Mouse (Mus musculus): ENCODE results near the gene Supv3l1.
"Not testable (repeated sequence)": the region's sequence is repeated elsewhere in the genome, so short reads cannot be mapped to it uniquely, and the experiment has no call there.

The Supv3l1 gene

DNA sequence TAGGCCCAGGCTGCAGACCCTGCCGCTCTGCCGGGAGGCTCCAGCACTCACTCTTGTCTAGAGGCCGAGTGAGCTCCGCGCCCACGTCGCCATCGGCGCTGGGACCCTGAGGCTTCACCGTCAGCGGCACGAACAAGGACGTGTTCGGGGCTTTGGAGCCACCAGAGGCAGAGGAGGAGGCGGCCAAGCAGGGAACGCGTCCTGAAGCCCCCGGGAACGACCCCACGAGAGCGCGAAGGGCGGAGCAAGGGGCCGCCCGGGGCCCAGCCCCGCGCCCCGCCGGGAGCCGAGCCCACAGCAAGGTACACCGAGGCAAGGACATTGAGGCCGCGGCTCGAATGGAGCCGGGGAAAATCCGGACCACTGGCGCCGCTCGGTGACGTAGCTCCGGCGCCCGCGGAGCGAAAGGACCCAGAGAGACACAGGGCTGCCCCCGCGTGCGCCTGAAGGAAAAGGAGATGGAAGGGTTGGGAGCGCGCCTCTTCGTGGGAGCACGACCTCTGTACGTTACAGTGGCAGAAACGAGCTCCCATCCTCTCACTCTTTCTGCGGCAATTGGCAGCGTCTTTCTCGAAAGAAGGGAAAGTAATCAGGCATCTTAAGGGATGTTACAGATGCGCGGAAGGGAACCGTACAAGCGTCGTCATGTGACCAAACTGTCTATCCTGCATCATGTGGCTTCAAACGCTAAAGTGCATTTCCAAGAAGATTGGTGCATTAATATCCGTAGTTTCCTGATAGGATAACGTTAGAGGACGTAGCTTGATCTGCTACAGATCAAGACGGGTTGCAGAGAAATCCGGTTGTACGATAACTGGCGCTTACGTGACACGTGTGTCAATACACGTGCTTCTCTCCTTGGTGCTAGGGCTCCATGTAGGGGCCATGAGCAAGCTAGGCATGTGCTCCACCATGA, at the start of gene Supv3l1, which contains the start of gene 4930507D05Rik:
Gene Supv3l1 (minus strand): TSS at position 375 of the 916 bp plus-strand sequence.
Gene 4930507D05Rik (plus strand): TSS at position 126 of the 916 bp plus-strand sequence.
- DNase-seq (ENCODE audit: low read depth, low spot score), result peak; percentile 98

DNA sequence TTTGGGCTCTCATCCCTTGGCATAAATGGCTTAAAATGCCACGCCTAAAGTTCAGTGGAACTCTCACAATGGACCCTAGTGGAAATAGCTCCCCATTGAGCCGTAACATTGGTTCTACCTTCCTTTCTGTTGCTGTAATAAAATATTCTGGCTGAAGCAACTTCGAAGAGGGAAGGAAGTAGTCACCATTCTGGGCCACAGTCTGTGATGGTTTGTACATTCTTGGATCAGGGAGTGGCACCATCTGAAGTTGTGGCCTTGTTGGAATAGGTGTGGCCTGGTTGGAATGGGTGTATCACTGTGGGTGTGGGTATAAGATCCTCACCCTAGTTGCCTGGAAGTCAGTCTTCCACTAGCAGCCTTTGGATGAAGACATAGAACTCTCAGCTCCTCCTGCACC, 42.1 kb upstream of the Supv3l1 start:
- DNase-seq (ENCODE audit: low read depth, low spot score), result not testable (repeated sequence)

DNA sequence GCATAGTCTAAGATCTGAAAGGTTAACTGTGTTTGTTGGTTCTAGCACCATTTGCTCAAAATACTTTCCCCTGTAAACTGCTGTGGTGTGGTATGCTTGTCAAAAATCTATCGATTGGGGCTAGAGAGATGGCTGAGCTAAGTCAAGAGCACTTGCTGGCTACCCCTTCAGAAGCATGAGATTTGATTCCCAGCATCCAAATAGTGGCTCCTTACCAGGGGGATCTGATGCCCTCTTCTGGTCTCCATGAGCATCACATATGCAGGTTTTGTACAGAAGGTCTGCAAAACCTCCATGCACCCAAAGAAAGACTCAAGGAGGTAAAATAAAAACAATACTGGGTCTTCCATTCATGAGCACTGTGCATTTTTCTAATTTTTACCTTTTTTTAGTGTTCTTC, 38.7 kb upstream of the Supv3l1 start:
- peak; percentile 33 for DNase-seq (ENCODE audit: low read depth, low spot score)

DNA sequence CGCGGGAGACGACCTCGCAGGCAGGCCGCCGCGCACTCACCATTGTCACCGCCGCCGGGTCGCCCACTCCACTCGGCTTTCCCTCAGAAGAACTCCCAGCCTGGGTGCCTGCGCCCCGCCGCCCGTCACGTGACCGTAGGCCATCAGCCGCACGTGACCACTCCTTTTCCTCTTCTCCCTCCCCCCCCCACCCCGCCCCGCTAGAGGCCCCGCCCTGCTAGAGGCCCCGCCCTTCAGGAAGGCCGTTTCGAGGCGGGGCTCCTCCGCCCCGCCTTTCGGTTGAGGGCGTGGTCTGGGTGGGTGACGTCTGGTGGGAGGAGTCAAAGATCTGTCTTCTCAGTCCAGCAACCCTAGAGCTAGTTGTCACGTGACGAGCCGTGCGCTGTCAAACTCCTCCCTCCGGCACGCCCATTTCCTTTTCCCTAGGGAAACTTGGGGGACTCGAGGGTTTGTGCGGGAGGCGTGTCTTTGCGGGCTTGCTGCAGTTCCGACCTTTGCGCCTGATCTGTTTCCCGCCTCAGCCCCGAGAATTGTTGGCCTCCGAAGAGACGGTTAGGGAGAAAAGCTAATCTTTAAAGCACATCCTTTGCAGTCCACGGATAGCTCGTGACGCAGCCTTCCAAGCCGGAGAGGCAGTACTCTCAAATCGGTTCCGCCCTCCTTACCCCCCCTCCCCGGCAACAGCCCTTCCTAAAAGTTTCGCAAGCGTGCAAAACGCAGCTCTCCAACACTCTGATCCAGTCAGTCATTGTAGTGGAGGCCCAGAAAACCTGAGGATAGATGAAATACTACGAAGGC, 37.3 kb upstream of the Supv3l1 start, which contains the start of gene Vps26a:
Gene Vps26a (minus strand): TSS at position 188 of the 798 bp plus-strand sequence.
- peak; percentile 98 for DNase-seq (ENCODE audit: low read depth, low spot score)

- DNase-seq (ENCODE audit: low read depth, low spot score), result no peak
Measured at GRCm38 (mm10) chr10:62485878-62486582, 36.5 kb upstream of the Supv3l1 start.

- DNase-seq (ENCODE audit: low read depth, low spot score), result no peak
Measured at GRCm38 (mm10) chr10:62481108-62481852, 31.7 kb upstream of the Supv3l1 start.

DNA sequence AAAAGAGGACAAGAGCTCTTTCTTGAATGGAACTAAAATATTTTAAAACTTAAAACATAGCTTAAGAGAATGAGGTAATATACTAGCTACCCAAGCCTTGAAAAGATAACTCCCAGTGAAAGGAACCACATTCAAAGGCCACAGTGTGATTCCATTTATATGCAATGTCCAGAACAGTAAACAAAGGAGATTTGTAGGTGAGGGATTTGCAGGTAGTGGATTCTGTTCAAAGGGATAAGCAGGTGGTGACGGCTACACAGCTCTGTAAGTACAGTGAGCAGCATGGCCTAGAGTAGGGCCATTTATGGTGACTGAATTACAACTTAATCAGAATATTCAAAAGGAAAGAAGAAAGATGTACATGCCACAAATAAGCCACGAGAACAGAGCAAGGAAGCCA, 27.4 kb upstream of the Supv3l1 start:
- DNase-seq (ENCODE audit: low read depth, low spot score), result no peak

- DNase-seq (ENCODE audit: low read depth, low spot score), result no peak
Measured at GRCm38 (mm10) chr10:62474944-62475343, 25.4 kb upstream of the Supv3l1 start.

- DNase-seq (ENCODE audit: low read depth, low spot score), result no peak
Measured at GRCm38 (mm10) chr10:62471105-62471504, 21.6 kb upstream of the Supv3l1 start.

- no peak for DNase-seq (ENCODE audit: low read depth, low spot score)
Measured at GRCm38 (mm10) chr10:62469736-62470135, 20.2 kb upstream of the Supv3l1 start.

DNA sequence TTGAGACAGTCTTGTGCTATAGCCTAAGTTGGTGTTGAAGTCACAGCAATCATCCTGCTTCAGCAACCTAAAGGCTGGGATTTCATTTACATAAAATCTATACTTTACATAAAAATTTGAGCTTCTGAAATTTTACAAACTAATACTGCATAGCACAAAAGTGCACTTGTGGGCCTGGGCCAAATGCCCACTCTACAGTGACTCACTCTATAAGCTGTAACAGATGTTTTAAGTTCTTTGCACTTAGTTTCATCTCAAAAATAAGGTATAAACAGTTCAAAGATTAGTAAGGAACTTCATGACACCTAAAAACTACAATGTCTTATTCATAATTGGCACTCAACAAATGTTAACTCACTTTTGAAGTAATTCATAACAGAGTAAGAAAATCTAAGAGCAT, 11.8 kb upstream of the Supv3l1 start:
- no peak for DNase-seq (ENCODE audit: low read depth, low spot score)

DNA sequence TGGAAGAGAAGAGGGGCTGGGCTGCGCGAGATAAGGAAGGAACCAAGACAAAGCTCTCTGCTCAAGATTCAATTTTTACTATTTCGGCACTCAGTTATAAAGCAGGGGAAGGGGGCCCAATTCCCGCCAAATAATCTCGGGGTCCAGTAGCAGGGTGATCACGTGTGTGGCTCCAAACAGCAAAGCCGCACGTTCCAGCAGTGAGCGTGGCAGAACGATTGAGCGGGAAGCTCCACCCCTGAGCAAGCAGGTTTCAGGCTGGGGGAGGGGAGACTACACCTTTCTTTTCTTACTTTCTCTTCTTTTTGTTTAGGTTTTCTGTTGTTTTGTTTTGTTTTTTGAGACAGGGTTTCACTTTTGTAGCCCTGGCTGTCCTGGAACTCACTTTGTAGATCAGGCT, 2.5 kb upstream of the Supv3l1 start:
- not testable (repeated sequence) for DNase-seq (ENCODE audit: low read depth, low spot score)

DNA sequence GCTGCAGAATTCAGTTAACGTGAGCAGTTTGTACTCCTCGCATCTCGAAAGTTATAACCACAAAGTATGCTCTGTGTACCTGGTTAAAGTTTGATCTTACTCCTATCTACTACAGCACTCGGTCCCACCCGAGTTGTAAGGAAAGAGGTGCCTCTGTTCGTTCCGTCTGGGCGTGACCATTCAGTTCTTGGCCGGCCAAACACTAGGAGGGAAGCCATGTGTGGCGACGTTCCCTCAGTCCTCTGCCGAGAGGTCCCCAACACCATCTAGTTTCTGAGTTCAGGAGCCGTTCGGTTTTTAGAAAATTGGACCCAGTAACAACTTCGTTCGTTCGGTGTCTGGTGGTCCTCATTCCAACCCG, 722 bp upstream of the Supv3l1 start:
- no peak for DNase-seq (ENCODE audit: low read depth, low spot score)

- DNase-seq (ENCODE audit: low read depth, low spot score), result no peak
Measured at GRCm38 (mm10) chr10:62430427-62430826, 19.1 kb downstream of the Supv3l1 start.

- no peak for DNase-seq (ENCODE audit: low read depth, low spot score)
Measured at GRCm38 (mm10) chr10:62425081-62425871, 24.3 kb downstream of the Supv3l1 start.

DNA sequence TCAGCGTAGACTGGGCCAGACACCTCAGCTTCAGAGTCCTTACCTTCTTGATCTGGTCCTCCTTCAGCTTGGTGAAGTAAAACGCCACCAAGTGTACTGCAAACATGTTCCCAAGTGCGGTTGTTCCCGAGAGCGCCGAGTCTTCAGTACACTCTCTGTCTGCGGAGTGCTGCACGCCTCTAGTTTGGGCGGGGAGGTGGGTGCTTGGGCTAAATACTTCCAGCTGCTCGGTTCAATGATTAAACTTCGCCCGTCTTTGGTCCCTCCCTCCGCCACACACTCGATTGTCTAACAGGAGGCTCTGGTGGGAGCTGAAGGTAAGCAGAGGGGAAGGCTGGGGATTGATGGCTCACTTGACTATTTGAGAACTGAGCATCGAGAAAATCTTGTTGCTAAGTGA, 27.3 kb downstream of the Supv3l1 start, which contains the start of gene Hkdc1:
Gene Hkdc1 (minus strand): TSS at position 237 of the 400 bp plus-strand sequence.
- no peak for DNase-seq (ENCODE audit: low read depth, low spot score)

- no peak for DNase-seq (ENCODE audit: low read depth, low spot score)
Measured at GRCm38 (mm10) chr10:62421127-62421526, 28.4 kb downstream of the Supv3l1 start.

DNA sequence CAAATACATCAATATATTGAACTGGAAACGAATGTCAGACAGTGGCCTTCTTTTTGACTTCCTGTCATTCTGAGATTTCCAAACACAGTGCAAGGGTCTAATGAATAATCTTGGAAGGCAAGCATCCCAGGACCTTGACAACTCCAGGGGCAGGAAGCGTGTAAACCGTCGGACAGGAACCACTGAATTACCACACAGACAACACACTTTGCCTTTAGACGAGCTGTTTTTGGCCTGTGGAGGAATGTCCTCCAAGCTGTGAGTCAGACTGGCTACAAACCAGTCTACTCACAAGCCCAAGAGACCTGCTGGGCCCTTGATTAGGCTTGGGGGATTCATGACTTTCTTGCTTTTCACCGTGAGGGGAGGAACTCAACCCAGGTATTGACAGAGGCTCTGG, 29.1 kb downstream of the Supv3l1 start:
- DNase-seq (ENCODE audit: low read depth, low spot score), result no peak

DNA sequence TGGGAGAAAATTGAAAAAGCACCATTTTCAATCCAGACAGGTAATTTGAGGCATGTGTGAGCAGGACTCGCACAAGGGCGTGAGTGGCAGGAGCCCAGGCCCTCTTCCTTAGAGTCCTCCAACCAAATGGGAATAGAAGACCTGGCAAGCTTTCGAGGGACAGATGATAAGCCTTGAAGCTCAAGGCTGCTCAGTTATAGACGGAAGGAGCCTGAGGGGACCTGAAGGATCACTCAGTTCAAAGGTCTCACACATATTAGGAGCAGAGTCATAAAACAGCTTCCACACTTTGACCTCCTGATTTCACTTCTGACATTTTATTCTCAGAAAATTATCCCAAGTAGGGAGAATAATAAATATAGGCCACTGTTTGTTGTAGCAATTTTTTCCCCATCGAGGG, 30.1 kb downstream of the Supv3l1 start:
- no peak for DNase-seq (ENCODE audit: low read depth, low spot score)

- no peak for DNase-seq (ENCODE audit: low read depth, low spot score)
Measured at GRCm38 (mm10) chr10:62418831-62419356, 30.6 kb downstream of the Supv3l1 start.
